Mouse (Mus musculus) neural tube, embryonic 10.5 days (tissue): ENCODE results near the gene Ucn.

ENCODE experiments used
- DNase-seq: peaks from one replicate; pipeline ENCODE4 v3.0.0-alpha.2; 2017; ENCODE audit warnings: low spot score; ENCODE audit errors: extremely low spot score

Gene Ucn

DNA sequence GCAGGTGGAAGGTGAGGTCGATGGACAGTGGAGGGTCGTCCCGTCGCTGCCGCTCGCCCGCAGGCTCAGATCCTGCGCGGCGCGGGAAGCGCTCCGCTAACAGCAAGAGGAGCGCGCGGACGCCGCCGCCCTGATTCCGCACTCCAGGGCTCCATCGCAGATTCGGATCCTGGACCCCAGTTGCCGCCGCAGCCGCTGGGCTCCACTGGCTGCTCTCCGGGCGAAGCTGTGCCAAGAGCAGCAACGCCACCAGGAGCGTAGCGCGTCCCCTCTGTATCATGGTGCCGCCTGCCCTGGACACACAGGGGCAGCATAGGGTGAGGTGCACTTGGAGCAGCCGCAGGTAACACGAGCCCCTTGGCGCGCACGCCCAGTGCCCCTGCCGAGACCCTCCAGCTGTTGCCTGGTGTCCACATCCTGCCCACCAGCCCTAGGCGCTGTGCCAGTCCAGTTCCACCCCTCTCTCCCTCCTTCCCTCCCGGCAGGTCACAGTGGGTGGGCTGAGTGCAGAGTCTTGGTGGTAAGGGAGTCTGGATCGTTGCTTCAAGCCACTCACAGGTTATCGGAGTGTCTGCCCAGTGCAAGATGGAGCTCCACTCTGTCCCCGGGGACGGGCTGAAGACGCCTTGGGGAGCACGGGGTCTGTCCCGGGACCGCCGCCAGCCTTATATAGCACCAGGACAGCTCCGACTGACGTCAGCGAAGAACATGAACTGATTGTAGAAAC, at the start of gene Ucn:
Ucn (minus strand) TSS at position 589 of the 727 bp plus-strand sequence.
- DNase-seq, result peak; percentile 33

DNA sequence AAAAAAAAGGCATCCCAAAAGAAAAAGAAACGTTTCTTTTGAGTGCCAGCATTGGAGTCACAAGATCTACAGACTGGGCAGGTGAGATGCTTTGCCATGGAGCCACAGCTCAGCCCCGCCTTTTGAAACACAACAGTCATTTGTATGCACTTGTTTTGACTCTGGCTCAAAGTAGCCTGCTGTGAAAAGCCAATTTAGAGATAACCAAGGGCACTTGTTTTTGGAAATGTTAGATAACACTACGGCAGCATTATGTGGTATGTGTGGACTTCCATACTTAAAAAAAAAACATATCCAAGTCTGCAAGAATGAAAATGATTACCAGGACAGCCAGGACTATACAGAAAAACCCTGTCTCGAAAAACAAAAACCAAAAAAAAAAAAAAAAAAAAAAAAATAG, 45.0 kb upstream of the Ucn start:
- no peak for DNase-seq

DNA sequence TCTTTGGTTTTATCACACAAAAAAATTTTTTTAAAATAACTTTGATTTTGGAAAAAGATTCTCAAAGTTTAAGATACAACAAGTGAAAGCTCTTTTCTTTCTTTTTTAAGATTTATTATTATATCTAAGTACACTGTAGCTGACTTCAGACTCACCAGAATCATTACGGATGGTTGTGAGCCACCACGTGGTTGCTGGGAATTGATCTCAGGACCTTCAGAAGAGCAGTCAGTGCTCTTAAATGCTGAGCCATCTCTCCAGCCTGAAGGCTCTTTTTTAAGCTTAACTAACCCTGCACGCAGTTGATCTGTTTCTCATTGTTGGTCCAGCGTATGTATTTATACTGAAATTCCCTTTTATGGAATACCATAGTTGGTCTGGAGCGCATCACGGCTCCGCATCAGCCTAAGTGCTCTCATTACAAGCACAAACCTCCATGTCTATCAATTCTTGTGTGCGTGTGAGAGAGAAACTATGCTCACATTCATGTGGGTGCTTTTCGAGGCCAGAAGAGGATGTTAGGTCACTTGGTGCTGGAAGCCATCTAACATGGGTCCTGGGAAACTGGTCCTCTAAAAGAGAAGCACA, 42.6 kb upstream of the Ucn start:
- no peak for DNase-seq

DNA sequence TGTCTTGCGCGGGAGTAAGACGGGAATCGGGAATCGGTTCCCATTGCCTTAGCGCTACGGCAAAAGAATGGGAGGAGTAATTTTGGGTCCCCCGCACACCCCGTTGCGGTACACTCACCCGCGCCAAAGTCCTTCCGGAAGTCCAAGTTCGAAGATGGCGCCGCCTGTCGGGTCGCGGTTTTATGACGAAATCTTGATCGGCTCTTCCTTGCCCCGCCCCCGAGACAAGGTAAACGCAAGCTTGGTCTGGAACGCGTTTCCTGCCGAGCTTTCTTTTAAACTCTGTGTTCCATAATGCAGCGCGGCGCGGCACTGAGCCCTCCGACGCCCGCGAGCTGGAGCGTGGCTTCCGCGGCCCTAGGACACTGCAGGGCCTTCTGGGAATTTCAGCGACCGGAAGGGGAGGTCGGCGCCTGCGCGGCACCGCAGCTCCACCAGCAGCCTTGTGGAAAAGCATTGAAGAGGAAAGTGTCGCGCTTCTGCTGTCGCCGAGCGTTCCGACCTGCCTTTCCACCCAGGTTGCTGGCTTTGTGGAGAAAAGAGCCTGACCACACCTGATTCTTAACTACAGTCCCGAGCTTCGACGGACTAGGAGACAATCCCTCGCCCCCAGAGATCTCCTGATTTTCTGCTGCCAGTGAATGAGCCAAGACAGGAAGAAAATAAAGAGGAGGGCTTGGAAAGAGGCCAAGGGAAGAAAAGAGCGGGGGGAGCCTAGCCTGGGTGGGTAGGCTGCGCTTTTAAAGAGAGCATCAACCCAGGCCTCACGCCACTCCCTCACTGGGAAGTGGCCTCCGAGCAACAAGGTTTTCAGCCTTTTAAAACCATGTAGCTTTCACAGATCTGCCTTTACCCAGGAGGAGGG, 41.4 kb upstream of the Ucn start, which contains the start of the genes Gm29609 and Gtf3c2:
Gm29609 (minus strand) TSS at position 146 of the 865 bp plus-strand sequence.
Gtf3c2 (minus strand) TSS at position 379 of the 865 bp plus-strand sequence.
- DNase-seq, result peak; percentile 91

DNA sequence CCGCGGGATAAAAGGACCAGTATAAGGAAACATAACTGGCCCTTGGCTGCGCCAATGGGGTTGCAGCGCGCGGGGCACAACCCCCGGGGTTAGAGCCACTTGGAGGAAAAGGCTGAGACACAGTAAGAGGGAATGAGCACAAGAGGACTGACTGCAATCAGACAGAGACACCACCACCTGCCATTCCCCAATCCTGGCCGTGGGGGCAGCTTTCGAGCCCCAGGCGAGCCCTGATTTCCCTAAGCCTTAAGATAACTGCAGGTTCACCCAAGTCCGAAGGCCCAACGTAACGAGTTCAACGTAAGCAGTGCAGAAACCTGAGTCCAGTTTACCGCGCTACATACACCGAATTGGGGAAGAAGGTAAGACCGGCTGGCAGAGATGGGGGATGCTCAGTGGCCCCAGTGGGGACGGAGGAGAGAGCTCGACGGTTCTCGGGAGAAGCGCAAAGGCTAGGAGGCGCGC, 40.7 kb upstream of the Ucn start:
- no peak for DNase-seq

DNA sequence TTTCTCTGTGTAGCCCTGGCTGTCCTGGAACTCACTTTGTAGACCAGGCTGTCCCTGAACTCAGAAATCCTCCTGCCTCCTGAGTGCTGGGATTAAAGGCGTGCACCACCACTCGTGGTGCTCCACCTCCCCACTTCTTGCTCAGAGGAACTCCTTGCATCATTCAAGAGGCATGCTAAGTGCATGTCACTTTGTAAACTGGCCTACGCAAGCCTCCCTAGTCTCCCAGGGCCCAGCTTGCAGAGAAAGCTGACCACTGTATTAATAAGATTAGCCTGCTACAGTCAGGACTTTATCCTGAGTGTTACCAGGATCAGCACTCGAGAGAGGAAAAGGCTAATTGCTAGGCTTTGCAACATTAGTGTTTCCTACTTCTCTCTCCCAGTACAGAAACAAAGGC, 30.0 kb upstream of the Ucn start:
- DNase-seq, result no peak

DNA sequence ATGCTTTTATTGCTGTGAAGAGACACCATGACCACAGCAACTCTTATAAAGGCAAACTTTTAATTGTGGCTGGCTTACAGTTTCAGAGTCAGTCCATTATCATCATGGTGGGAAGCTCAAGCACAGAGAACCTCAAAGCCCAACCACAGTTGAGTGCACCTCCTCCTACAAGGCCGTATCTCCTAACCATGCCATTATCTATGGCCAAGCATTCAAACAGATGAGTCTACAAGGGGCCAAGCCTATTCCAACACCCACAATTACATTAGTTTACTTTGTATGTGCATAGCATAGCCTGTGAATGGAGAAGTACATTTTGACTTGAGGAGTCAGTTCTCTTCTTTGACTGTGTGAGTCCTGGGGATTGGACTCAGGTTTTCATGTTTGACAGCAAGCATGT, 26.2 kb upstream of the Ucn start:
- no peak for DNase-seq

DNA sequence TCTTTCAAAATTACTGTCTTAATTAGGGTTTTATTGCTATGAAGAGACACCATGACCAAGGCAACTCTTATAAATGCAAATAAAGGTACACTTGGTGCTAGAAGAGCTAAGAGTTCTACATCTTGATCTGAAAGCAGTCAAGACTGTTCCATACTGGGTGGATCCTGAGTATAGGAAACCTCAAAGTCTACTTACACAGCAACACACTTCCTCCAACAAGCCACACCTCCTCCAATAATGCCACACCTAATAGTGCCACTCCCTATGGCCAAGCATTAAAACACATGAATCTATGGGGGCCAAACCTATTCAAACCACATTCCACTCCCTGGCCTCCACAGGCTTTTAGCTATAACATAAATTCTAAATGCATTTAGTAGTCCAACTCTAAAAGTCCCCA, 23.8 kb upstream of the Ucn start:
- DNase-seq, result no peak

DNA sequence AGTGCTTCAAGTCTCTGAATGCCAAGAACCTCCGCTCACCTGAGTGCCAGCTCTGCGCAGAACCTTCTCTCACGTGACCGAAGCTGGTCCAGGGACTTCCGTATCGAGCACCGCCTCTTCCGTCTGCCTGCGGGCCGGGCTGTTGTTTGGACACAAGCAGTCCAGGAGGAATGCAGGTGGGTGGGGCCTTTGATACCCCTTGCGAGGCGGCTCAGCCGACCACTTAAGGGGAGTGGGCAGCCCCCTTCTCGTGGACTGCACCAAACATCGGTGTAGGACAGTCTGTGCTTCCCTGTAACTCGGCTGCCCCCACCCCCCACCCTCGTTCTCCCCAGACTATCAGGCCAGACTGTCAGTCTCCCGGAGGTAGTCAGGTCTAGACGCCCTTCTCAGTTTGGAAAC, 15.5 kb upstream of the Ucn start, which contains the start of gene Mpv17:
Mpv17 (minus strand) TSS at position 100 of the 402 bp plus-strand sequence.
- peak; percentile 80 for DNase-seq

DNA sequence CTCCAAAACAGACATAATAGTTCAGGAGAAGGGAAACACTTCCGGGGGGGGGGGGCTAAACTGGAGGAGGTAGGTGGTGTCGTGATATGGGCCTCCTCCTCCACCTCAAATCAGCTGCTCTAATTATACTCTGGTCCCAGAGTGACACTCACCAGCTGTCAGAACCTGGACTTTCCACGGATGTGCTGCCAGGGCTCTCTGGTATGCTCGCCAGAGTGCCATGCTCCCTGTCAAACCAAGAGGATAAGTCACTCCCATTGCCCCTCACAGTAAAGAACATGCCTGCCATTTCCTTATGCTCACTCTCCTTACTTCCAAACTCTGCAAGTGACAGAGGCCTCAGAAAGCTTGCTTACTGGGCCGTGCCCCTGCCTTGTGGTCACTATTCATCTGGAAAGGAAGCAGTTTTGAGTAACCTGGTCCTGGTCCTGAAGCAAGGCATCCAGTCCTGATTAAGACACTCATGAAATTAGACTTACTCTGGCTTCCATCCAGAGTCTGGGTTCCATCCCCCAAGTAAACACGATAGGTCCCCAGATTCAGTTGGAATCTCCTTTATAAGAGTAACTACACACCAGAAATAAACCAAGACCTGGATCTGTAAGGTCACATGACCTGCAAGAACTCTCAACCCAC, 15.0 kb upstream of the Ucn start:
- no peak for DNase-seq

DNA sequence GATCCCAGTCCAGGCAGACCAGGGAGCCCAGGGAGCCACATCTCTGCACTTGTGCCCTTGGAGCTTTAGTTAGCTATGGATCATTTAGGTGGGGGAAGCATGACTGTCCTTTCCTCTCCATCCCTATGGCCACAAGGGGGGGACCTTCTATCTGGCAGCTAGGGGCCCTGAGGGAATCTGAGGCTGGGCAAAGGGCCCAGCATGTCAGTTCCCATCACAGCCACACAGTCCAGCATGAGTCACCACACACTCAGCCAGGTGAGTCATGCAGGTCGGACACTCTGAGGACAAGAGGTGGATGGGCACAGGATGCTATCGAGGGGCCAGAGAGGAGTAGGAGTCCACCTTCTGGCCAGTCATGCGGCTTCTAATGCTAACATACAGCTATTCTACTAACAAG, 13.1 kb upstream of the Ucn start:
- no peak for DNase-seq

DNA sequence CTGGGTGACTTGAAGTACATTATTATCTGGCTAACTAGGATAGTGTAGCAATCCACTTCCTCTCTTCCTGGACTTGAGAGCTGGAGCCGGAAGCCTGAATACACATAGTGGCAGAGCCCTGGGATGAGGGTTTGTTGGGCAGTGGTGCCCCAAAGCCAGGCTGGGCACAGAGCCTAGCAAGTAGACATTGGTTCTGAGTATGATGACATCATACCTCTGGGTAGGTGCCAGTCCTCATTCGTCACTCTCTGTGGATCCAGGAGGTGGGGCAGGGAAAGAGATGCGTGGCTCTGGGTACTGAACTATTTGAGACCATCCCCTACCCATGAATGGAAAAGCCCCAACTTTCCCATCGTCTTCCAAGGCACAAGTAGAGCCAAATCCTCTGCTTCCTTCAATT, 11.2 kb upstream of the Ucn start:
- no peak for DNase-seq

DNA sequence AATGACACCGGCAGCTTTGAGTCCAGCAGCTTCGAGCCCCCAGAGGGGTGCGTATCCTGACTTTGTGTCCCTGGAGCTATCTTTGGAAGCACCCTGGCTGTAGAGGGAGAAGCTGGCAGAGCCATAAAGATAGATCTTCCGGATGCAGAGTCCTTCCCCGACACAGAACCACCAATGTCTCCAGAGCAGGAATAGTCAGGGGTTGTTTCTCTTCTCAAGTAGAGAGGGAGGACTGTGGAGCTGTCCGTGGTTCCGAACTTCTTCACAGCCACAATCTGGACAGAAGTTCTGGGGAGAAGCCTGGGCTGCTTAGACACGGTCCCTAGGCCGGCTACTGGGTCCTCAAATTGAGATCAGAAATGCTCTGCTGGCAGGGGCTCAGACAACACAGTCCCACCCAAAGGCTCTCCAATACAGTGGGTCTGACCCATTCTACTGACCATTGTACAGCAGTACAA, 368 bp upstream of the Ucn start:
- peak; percentile 35 for DNase-seq

DNA sequence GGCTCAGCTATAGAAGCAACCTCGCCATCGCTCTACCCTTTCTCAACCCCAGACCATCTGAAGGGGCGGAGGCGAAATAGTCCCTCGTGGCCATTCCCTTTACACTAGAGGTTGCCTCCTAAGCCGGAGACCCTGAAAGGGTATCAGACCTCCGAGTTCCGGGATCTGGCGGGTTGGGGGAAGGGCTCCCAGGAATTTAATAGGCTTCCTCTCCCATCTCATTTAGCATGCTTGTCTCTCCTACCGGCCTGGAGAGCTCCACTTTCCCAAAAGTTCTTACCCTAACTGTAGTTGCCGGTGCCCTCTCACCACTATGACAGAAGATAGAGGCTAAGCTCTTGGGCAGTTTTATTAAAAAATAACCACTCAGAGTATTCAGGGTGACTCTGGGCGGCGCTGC, 971 bp downstream of the Ucn start:
- peak; percentile 28 for DNase-seq

DNA sequence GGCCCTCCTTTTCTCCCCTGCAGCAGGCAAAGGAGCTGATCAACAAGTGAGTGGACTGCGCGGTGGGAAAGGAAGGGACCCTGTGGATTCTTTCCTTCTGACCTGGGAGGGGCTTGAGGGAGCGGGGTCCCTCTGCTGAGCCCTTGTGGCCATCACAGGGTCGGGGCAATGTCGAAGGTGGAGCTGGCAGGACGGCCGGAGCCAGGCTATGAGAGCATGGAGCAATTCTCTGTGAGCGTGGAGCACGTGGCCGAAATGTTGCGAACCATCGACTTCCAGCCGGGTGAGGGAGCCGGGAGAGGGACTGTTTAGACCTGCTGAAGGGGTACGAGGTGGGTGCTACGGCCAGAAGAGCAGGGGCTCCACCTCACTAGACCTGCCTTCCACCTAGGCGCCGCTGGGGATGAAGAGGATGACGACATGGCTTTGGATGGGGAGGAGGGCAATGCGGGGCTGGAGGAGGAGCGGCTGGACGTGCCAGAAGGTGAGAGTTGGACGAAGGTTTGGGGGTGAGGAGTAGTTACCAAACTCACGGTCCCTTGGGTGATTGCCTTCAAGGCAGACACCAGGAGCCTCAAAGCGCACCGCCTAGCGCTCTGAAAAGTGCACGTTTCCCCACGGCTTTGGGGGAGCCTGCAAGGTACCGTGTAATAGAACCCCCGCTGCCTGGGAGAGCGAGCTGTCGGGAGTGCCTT, 1.8 kb downstream of the Ucn start:
- peak; percentile 32 for DNase-seq

DNA sequence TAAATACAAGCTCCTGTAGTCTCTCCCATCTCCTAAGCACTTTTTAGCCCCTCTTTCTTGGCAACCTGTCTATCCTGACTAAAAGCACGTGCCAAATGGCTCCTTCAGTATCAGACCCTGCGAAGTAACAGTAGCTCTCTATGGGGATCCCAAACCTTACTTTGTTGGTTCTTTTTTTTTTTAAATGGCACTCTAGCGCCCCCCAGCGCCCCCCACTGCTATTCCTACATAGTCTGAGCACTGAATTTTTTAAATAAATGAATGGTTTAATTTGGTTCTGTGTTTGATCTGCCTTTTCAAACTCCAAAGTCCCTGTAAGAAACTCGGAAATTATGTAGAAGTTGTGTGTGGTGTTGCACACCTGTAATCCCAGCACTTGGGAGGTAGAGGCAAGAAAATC, 12.6 kb downstream of the Ucn start:
- DNase-seq, result no peak

DNA sequence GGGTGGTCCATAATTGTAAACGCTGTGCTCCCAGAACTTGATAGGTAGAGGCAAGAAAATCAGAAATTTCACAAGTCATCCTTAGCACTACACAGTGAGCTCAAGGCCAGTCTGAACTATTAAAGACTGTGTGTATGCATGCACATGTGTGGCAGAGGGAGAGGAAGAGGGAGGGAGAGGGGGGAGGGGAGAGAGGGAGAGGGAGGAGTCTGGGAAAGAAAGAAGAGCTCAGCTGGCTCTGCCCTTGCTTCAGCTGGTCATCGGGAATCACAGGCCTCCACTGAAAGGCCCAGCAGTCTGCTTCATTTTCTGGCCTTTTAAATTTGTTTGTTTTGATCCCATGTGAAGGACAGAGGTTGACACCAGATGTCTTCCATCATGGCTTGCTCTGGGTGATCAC, 15.1 kb downstream of the Ucn start:
- no peak for DNase-seq

DNA sequence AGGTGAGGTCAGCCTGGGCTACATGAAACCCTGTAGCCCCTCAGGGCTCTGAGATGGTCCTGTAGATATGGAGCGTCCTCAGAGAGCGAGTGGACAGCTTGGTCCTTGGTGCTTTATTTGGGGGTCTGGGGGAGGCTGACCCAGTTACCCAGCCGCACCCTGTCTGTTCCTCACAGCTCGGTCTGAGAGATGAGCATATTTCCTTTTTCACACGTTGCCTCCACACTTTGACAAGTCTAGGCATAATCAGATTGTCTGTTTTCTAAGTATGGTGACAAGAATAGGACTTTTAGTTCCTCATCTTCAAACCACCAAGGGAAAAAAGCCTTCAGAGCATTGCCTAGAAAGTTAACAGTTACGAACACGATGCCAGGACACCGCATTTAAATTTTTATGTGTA, 17.5 kb downstream of the Ucn start:
- no peak for DNase-seq

DNA sequence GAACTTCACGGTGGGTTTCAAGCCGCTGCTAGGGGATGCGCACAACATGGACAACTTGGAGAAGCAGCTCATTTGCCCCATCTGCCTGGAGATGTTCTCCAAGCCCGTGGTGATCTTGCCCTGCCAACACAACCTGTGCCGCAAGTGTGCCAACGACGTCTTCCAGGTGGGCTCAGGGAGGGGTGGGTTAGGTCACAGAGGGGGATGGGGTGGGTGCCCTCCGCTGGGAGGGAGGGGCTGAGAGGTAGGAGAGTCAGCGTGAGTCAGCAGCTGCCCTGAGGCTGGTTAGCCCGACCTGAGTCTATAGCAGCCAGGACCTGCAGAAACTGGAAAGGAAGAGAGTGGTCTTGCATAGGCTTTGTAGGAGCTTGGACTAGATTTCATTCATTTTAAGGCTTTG, 21.7 kb downstream of the Ucn start:
- DNase-seq, result no peak

DNA sequence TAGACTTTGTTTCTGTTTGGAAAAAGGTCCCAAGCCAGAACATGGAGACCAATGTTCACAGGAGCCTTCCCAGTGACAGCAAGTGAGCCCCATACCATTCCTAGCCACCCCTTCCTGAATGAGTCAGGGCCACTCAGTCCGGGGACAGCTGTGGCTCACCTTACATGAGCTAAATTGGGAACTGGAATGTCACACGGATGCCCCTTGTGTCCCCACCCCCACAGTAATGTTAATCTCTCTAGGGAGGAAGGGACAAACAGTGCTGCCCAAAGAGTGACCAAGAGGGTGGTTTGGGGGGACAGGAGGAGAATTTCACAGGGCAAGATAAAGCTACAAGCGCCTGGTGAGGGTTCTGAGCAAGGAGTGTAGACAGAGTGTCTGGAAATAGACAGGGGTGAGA, 22.3 kb downstream of the Ucn start, which contains the start of gene Trim54:
Trim54 (plus strand) TSS at position 359 of the 400 bp plus-strand sequence.
- DNase-seq, result no peak

DNA sequence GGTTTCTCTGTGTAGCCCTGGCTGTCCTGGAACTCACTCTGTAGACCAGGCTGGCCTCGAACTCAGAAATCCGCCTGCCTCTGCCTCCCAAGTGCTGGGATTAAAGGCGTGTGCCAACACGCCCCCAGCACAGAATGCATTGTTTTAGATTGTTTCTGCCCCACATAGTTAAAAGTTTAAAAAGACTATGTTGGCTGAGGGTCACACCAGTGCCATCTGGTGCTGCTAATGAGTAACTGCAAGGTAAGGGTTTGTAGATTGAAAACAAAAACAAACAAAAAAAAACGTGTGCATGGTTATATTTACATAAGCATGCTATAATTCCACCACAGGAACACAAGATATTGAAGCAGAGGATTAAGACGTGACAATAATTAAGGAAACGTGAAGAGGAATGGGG, 27.8 kb downstream of the Ucn start:
- no peak for DNase-seq
